Mouse (Mus musculus): ENCODE results near the gene Use1. TPM values are rescaled to one million over a fixed set of nuclear protein-coding genes. Genes with fewer than 3 reads are reported as not detected.
"Not testable (repeated sequence)": the region's sequence is repeated elsewhere in the genome, so short reads cannot be mapped to it uniquely, and the experiment has no call there.

Use1 gene
- 109 and 111 TPM in 2 replicates for polyA plus RNA-seq (2015; fragmentation: Nextera tagmentation; extraction: Ambion mirVana)

DNA sequence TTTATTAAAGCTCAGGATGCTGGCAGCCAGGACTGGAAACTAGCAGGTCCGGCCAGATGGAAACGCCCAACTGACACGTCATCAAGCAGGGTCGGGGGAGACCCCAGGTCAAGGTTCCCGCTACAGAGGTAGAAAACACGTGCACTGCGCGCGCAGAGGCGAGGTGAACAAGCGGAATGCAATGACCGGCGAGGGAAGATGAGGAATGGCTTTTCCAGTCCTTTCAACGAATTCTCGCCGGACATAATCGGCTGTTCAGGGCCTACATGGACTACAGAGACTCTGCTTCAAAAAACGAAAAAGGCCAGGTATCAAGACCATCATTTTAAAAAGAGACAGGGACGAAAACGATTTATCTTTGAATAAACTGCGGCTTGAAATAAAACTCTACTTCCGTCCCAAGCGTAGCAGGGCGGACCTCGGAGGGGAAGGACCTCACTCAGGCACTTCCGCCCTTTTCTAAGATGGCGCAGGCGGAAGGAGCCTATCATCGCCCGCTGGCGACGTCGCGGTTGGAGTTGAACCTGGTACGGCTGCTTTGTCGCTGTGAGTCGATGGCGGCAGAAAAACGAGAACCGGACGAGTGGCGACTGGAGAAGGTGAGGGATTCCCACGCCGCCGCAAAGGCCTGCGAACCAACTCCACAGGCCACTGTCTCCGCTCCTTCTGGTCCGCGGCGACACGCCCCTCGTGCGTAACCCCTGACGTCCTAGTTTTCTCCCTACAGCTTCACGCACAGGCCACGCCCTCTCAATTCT, at the start of gene Use1:
TSS of gene Use1 (plus strand) at position 78 of the 758 bp plus-strand sequence.
- peak; percentile 80 for ATAC-seq (ENCODE audit: low read depth)
- peak within 1 kb of the TSS; percentile 74 for H3K4me2 ChIP-seq
- no peaks in the 10 kb centered on the region for H3K9me3 ChIP-seq
- no peaks in the 10 kb centered on the region for H3K27me3 ChIP-seq
- peaks cover 38% of the 10 kb centered on the region for H3K4me1 ChIP-seq (replicated peaks)
- H3K9ac ChIP-seq, result peak within 1 kb of the TSS; percentile 77
- peak within 1 kb of the TSS; percentile 94 for H3K27ac ChIP-seq (replicated peaks)
- peak within 1 kb of the TSS; percentile 61 for H3K4me3 ChIP-seq
- H3K36me3 ChIP-seq, result peaks cover 14% of the 10 kb centered on the region
- under 1% methylated on average over 56 of the region's 56 CpGs for WGBS

DNA sequence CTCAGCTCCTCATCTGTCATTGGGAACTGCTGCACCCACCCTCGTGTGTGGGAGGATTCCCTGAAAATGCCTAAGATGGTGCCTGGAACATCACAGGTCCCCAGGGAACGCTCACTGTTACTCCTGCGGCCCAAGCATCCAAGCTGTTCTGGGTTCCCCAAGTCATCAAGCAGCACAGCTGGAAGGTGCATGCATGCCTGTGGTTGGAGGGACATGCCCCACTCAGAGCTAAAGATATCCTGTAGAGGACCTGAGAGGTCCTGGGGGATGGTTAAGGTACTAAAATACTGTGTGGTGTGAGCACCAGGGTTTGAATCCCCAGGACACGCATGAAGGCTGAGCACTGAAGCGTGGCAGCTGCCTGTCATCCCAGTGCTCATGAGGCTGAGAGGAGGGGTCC, 48.0 kb upstream of the Use1 start:
- H3K4me1 ChIP-seq (replicated peaks); H3K27me3 ChIP-seq; H3K4me2 ChIP-seq; ATAC-seq (ENCODE audit: low read depth); H3K9me3 ChIP-seq; H3K27ac ChIP-seq (replicated peaks); H3K4me3 ChIP-seq; H3K9ac ChIP-seq: not testable (repeated sequence)
- 83% methylated on average over 5 of the region's 5 CpGs for WGBS
- H3K36me3 ChIP-seq, result peaks cover 40% of the 10 kb centered on the region

DNA sequence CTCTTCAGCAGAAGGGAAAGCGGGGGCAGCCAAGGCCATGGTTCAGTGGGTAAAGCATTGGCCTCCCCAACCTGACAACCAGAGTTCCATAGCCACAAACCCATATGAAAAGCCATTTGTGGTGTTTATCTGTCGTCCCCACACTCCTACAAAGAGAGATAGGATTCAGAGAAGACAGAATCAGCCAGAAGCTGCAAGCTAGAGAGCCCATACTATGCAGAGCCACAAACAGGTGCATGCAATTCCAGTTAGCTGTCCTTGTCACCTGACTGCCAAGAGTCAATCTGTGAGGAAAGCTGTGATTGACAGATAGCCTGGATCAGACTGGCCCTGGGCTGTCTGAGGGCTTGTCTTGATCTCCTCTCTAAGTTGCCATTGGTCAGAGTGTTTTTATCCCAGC, 46.9 kb upstream of the Use1 start:
- 91% methylated on average over 2 of the region's 2 CpGs for WGBS
- ATAC-seq (ENCODE audit: low read depth), result not testable (repeated sequence)
- H3K36me3 ChIP-seq, result peaks cover 51% of the 10 kb centered on the region

DNA sequence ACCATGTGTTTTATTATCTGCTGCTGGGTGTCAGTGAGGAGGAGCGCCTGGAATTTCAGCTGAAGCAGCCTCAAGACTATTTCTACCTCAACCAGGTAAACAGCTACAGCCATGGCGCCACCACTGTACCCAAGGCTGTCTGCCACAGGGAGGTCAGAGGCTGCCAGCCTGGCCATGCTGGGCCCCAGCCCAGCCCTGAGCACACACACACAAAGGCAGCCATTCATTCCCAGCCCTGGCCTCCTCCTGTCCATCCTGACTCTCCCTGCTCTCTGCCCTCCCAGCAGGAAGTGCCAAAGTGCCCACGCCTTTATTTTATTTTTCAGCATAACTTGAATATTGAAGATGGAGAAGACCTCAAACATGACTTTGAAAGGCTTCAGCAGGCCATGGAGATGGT, 43.7 kb upstream of the Use1 start:
- H3K36me3 ChIP-seq, result peaks cover 62% of the 10 kb centered on the region
- H3K9ac ChIP-seq, result no peak overlapping the region
- no peak overlapping the region for H3K4me2 ChIP-seq
- no peaks in the 10 kb centered on the region for H3K27me3 ChIP-seq
- H3K9me3 ChIP-seq, result no peaks in the 10 kb centered on the region
- ATAC-seq (ENCODE audit: low read depth), result no peak
- no peak overlapping the region for H3K27ac ChIP-seq (replicated peaks)
- H3K4me1 ChIP-seq (replicated peaks), result no peaks in the 10 kb centered on the region
- no peak overlapping the region for H3K4me3 ChIP-seq
- WGBS, result 91% methylated on average over 3 of the region's 3 CpGs

More for the DNA sequence above, 46.9 kb upstream of the Use1 start:
- not testable (repeated sequence) for H3K27me3 ChIP-seq; H3K4me2 ChIP-seq; H3K4me1 ChIP-seq (replicated peaks); H3K4me3 ChIP-seq; H3K9ac ChIP-seq; H3K9me3 ChIP-seq; H3K27ac ChIP-seq (replicated peaks)

DNA sequence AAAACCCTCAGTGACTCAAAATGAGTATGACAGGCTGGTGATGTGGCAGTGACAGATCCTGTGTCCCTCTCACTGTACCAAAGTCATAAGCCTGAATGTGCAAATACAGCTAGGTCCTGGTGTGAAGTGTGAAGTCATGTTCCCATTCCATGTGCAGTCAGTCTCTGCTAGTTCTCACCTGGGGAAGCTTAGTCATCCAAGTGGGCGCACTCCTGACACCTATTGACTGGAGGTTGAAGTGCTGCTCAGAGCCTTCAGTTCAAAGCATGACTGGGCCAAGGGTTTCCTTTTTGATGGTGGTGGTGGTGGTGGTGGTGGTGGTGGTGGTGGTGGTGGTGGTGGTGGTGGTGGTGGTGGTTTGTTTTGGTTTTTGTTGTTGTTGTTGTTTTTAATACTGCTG, 41.8 kb upstream of the Use1 start:
- no peak overlapping the region for H3K4me3 ChIP-seq
- H3K9ac ChIP-seq, result no peak overlapping the region
- H3K36me3 ChIP-seq, result peaks cover 81% of the 10 kb centered on the region
- 100% methylated on average over 1 of the region's 1 CpGs for WGBS
- no peak overlapping the region for H3K4me2 ChIP-seq
- H3K9me3 ChIP-seq, result no peaks in the 10 kb centered on the region
- no peak overlapping the region for H3K27ac ChIP-seq (replicated peaks)
- H3K4me1 ChIP-seq (replicated peaks), result no peaks in the 10 kb centered on the region
- ATAC-seq (ENCODE audit: low read depth), result no peak
- no peaks in the 10 kb centered on the region for H3K27me3 ChIP-seq

DNA sequence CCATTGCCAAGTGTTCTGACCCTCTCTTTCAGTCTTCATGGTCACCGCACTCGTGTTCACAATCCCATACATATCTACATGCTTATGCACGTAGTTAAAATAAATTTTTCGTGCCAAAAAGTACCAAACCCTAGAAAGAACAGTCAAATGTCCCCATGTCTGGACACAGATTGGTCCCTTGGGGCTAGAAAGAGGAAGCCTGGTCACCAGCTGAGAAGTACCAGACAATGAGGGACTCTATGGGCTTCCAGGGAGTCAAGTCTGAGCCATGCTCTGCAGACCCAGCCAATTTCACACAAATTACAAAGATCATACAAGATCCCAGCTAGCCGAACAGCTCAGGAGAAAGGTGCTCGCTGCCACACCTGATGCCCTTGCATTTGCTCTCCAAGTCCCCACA, 28.8 kb upstream of the Use1 start:
- H3K27me3 ChIP-seq; H3K9ac ChIP-seq; H3K27ac ChIP-seq (replicated peaks); H3K4me3 ChIP-seq; H3K4me1 ChIP-seq (replicated peaks); H3K4me2 ChIP-seq; H3K9me3 ChIP-seq; ATAC-seq (ENCODE audit: low read depth): not testable (repeated sequence)
- 95% methylated on average over 6 of the region's 6 CpGs for WGBS
- peaks cover 71% of the 10 kb centered on the region for H3K36me3 ChIP-seq

DNA sequence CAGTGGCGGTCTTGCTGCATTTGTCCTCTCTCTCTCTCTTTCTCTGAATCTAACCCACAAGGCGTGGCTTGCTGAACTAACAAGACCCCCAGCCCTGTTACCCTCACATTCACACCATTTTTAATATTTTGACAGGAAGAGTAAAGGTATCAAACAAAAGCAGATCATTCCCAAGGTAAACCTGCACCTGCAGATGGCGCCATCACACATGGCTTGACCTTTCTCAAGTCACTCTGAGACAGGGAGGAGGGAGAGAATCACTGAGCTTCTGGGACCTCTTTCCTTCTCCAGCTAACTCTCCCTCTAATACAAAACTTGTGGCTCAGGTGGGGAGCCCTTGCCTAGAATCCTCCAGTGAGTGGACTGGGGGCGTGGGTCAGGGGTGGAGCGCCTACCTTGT, 26.0 kb upstream of the Use1 start:
- WGBS, result 84% methylated on average over 5 of the region's 5 CpGs
- no peak overlapping the region for H3K4me2 ChIP-seq
- H3K4me3 ChIP-seq, result no peak overlapping the region
- no peak overlapping the region for H3K27ac ChIP-seq (replicated peaks)
- H3K27me3 ChIP-seq, result no peaks in the 10 kb centered on the region
- H3K4me1 ChIP-seq (replicated peaks), result no peaks in the 10 kb centered on the region
- no peak; the same call in 1 of the 2 replicates for ATAC-seq (ENCODE audit: low read depth)
- H3K9ac ChIP-seq, result no peak overlapping the region
- peaks cover 80% of the 10 kb centered on the region for H3K36me3 ChIP-seq
- no peaks in the 10 kb centered on the region for H3K9me3 ChIP-seq

DNA sequence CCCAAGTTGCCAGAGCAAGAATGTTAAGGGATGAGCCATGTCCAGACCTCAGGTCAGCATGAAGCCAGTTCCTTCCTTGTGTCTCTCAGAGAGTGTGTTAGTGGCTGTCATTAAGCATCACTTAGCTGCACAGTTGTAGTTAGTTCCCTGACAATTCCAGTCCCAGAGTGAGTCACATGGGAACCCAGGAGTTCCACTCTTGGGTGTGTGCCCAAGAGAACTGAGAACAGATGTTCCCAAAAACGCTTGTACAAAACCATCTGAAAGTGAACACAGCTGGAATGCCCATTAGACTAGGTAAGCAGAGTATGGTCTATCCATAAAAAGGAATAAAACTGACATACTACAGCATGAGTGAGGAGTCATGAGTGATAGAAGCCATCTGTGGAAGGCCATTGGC, 20.1 kb upstream of the Use1 start:
- Histone ChIP-seq H3K4me1 (replicated peaks) (no peaks in the 10 kb centered on the region), H3K9ac (no peak overlapping the region), H3K27ac (replicated peaks) (no peak overlapping the region), H3K27me3 (no peaks in the 10 kb centered on the region), H3K4me2 (no peak overlapping the region), H3K9me3 (no peaks in the 10 kb centered on the region), H3K4me3 (no peak overlapping the region), H3K36me3 (peaks cover 96% of the 10 kb centered on the region)
- WGBS, result 80% methylated on average over 1 of the region's 1 CpGs
- ATAC-seq (ENCODE audit: low read depth), result no peak

DNA sequence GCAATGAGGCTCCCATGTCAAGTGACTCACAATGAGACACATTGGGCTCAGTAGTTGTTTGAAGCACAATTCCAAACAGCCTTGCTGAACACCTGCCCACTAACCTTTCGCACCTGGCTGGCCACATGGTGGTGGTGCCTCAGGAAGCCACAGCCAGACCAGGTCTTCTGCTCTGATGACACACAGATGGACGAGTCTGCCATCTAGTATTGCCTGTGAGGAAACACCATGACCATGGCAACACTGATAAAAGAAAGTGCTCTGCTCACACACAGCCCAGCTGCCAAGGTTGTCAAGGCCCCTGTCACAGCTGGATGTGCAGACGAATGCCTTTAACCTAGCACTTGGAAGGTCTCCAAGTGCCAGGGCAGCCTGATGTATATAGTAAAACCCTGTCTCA, 15.5 kb upstream of the Use1 start:
- H3K4me2 ChIP-seq, result no peak overlapping the region
- no peaks in the 10 kb centered on the region for H3K27me3 ChIP-seq
- no peak overlapping the region for H3K27ac ChIP-seq (replicated peaks)
- 81% methylated on average over 3 of the region's 3 CpGs for WGBS
- H3K9ac ChIP-seq, result no peak overlapping the region
- ATAC-seq (ENCODE audit: low read depth), result no peak
- no peaks in the 10 kb centered on the region for H3K9me3 ChIP-seq
- no peak overlapping the region for H3K4me3 ChIP-seq
- H3K4me1 ChIP-seq (replicated peaks), result no peaks in the 10 kb centered on the region
- H3K36me3 ChIP-seq, result peaks cover 99% of the 10 kb centered on the region

DNA sequence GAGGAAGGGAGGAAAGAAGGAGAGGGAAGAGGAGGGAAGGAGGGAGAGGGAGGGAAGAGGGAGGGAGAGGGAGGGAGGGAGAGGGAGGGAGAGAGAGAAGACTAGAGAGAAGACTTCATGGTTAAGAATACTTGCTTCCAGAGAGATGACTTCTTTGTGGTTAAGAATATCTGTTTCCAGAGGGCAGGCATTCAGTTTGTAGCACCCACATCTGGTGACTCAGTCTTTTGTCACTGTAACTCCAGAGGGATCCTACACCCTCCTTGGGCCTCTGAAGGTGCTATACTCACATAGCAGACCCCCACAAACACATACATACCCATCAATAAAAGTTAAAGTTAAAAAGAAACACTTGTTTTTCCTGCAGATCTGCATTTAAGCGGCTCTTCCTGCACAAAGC, 15.1 kb upstream of the Use1 start:
- Histone ChIP-seq H3K36me3 (peaks cover 99% of the 10 kb centered on the region), H3K4me2 (no peak overlapping the region), H3K27me3 (no peaks in the 10 kb centered on the region), H3K9ac (no peak overlapping the region), H3K27ac (replicated peaks) (no peak overlapping the region), H3K4me3 (no peak overlapping the region), H3K4me1 (replicated peaks) (no peaks in the 10 kb centered on the region), H3K9me3 (no peaks in the 10 kb centered on the region)
- 88% methylated on average over 1 of the region's 1 CpGs for WGBS
- ATAC-seq (ENCODE audit: low read depth), result no peak

DNA sequence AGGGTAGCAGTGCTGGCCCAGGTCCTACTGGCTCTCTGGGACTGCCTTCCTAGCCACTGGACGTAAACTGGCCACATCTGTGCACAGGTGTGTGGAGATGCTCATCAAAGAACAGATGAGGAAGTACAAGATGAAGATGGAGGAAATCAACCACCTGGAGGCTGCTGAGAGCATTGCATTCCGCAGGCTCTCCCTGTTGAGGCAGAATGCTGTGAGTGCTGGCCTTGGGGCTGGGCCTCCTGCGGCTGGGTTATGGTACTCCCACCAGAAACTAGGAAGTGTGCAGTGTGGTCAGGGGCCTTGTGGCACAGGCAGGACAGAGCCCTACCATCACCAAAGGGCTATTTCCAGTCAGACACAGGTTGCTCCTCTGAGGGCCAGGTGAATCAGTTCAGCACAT, 8.6 kb upstream of the Use1 start:
- no peak overlapping the region for H3K4me2 ChIP-seq
- no peaks in the 10 kb centered on the region for H3K9me3 ChIP-seq
- H3K4me3 ChIP-seq, result no peak overlapping the region
- no peaks in the 10 kb centered on the region for H3K27me3 ChIP-seq
- no peak for ATAC-seq (ENCODE audit: low read depth)
- H3K9ac ChIP-seq, result no peak overlapping the region
- H3K27ac ChIP-seq (replicated peaks), result no peak overlapping the region
- peaks cover 86% of the 10 kb centered on the region for H3K36me3 ChIP-seq
- WGBS, result 89% methylated on average over 3 of the region's 3 CpGs
- H3K4me1 ChIP-seq (replicated peaks), result no peaks in the 10 kb centered on the region

DNA sequence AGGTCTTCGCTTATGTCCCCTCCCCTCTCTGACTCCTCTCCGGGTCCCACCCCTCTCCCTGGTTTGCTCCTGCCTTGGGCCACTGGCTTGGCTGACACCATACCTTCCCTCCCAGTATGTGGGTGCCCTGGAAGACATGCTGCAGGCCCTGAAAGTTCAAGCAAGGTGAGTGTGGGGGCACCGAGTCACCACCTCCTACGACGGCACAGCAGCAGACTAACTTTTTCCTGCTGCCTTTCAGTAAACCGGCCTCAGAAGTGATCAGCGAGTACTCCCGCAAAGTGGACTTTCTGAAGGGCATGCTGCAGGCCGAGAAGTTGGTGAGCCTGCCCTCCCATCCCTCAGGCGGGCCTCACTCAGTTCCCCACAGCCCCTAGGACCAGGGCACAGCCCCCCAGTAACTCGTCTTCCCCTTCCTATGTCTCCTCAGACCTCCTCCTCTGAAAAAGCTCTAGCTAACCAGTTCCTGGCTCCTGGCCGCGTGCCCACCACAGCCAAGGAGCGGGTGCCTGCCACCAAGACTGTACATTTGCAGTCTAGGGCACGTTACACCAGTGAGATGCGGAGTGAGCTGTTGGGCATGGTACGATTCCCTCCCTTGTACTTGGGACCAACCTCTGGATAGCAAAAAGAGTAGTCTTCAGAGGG, 1.0 kb downstream of the Use1 start:
- H3K9me3 ChIP-seq, result no peaks in the 10 kb centered on the region
- H3K9ac ChIP-seq, result peak overlapping the region; percentile 77
- peak overlapping the region; percentile 61 for H3K4me3 ChIP-seq
- peaks cover 38% of the 10 kb centered on the region for H3K4me1 ChIP-seq (replicated peaks)
- WGBS, result 59% methylated on average over 17 of the region's 17 CpGs
- H3K27ac ChIP-seq (replicated peaks), result peak overlapping the region; percentile 94
- peaks cover 14% of the 10 kb centered on the region for H3K36me3 ChIP-seq
- H3K4me2 ChIP-seq, result peak overlapping the region; percentile 74
- H3K27me3 ChIP-seq, result no peaks in the 10 kb centered on the region
- ATAC-seq (ENCODE audit: low read depth), result no peak

Data from neural tube, embryonic 13.5 days (tissue).